Mouse (Mus musculus) C2C12 (cell line): ENCODE data around the gene Tcaf1. TPM values are rescaled to one million over a fixed set of nuclear protein-coding genes. Genes with fewer than 3 reads are reported as not detected.

Experiments
- H3K27me3 ChIP-seq: one replicate; pipeline ENCODE4 v1.6.1; 2011; ENCODE audit not compliant: control insufficient read depth, insufficient read depth, insufficient read length
- H3K36me3 ChIP-seq: one replicate; pipeline ENCODE4 v1.6.1; 2011; ENCODE audit not compliant: control insufficient read depth, insufficient read depth
- H3K4me3 ChIP-seq: one replicate; pipeline ENCODE4 v1.5.1; 2011; ENCODE audit warnings: mild to moderate bottlenecking, control low read depth; ENCODE audit not compliant: poor library complexity, insufficient read depth, severe bottlenecking
- H3K79me2 ChIP-seq: one replicate; pipeline ENCODE4 v1.6.1; 2011; ENCODE audit not compliant: control insufficient read depth, insufficient read depth
- H3K79me3 ChIP-seq: one replicate; pipeline ENCODE4 v1.6.1; 2011; ENCODE audit warnings: low read depth, control low read depth
- H3ac ChIP-seq: one replicate; pipeline ENCODE3; 2011; ENCODE audit warnings: low read depth; ENCODE audit not compliant: control insufficient read depth, insufficient read length
- CEBPB ChIP-seq: IDR thresholded peaks from one replicate; pipeline ENCODE4 v1.6.1; 2011; ENCODE audit warnings: low read depth, mild to moderate bottlenecking, control low read depth, moderate library complexity
- CTCF ChIP-seq: IDR thresholded peaks from one replicate; pipeline ENCODE4 v1.5.1; 2011; ENCODE audit not compliant: control insufficient read depth, insufficient read depth, insufficient read length
- FOSL1 ChIP-seq: IDR thresholded peaks from one replicate; pipeline ENCODE4 v1.8.0; 2011; ENCODE audit warnings: mild to moderate bottlenecking, low read length; ENCODE audit not compliant: poor library complexity, insufficient read depth, severe bottlenecking
- MAX ChIP-seq: IDR thresholded peaks from one replicate; pipeline ENCODE4 v1.6.1; 2011; ENCODE audit warnings: mild to moderate bottlenecking, control low read depth
- MYOD1 ChIP-seq: IDR thresholded peaks from one replicate; pipeline ENCODE4 v1.6.1; 2011; ENCODE audit warnings: low read depth; ENCODE audit not compliant: control insufficient read depth, insufficient read length
- MYOG ChIP-seq: IDR thresholded peaks from one replicate; pipeline ENCODE4 v1.6.1; 2011; ENCODE audit not compliant: control insufficient read depth, insufficient read length; ENCODE audit errors: extremely low read depth
- USF1 ChIP-seq: IDR thresholded peaks from one replicate; pipeline ENCODE4 v1.6.1; 2011; ENCODE audit warnings: low read depth, mild to moderate bottlenecking, control low read depth, moderate library complexity
- long read RNA-seq, 2 experiments: library from polyadenylated mRNA; unstranded; transcript quantifications; one replicate each; pipeline ENCODE4 v2.0.0; 2019 to 2020
- polyA plus RNA-seq: library from polyadenylated mRNA; unstranded; fragments of >200 nt; fragmentation: generic; extraction: Trizol; gene quantifications from one replicate; pipeline ENCODE4 v1.2.1, GENCODE M21; 2012; ENCODE audit warnings: missing spikeins

The Tcaf1 gene
- polyA plus RNA-seq = 19.3 TPM
- long read RNA-seq, experiment 1, transcript Tcaf1-203 (9 exons, 3,342 nt) = major isoform, 9 of 26 reads
- long read RNA-seq, experiment 1, partial matches to known transcripts = 8 of 26 reads
- long read RNA-seq, experiment 1, other reads (novel, unspliced or antisense) = 6 of 26 reads
- long read RNA-seq, experiment 2, full-length matches to known transcripts = 172 of 341 reads
- long read RNA-seq, experiment 2, partial matches to known transcripts = 15 of 341 reads
- long read RNA-seq, experiment 2, other reads (novel, unspliced or antisense) = 154 of 341 reads

DNA sequence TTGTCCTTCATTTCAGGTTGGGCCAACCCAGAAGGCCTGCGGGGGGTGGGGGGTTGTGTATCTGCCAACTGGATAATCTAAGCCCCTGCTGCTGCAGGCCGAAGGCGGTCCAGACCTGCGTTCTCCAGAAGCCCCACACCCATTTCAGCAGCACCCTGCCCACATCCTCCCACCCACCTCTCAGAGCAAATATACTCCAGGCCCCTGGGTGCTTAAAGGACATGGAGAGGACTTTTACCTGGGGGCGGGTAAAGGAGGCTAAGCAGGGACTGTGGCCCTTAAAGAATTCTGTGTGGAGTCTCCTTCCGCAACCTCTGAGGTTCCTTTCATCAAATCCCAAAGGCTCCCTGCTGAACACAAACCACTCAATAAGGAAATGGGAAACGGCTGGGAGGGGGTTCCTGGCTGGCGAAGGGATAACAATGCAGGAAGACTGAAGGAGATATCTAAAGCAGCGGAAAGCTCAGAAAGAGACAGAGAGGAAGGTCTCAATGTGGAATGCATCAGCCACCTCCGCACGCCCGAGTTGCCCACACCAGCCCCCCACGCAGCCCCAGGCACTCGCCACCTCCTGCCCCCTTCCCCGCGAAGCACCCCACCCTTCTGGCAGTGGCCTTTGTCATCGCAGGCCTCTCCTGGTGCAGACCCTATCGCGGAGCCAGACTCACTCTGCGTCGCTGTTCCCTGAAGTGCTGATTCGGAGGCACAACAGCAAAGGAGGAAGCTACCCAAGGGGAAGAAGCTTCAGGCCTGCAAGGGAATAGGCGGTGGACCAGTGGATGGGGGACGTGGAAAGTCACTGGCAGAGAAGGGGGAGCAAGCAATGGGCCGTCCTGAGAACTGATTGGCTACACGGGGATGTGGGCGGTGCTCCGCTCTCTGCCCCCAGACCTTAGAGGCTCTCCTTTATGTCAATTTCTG is at the start of gene Tcaf1:
TSS of gene Tcaf1 (minus strand) at position 798 of the 921 bp plus-strand sequence.
- H3K36me3 ChIP-seq = no peaks in the 10 kb centered on the region
- TF ChIP-seq MYOG = no peak
- no peak for TF ChIP-seq MYOD1
- no peak for TF ChIP-seq FOSL1
- no peak for TF ChIP-seq USF1
- TF ChIP-seq CTCF = no peak
- TF ChIP-seq MAX = no peak
- TF ChIP-seq CEBPB = no peak
- H3K79me3 ChIP-seq = no peaks in the 10 kb centered on the region
- peak within 1 kb of the TSS; percentile 40 for H3ac ChIP-seq
- no peaks in the 10 kb centered on the region for H3K27me3 ChIP-seq
- H3K4me3 ChIP-seq = no peak within 1 kb of the TSS
- H3K79me2 ChIP-seq = no peaks in the 10 kb centered on the region

DNA sequence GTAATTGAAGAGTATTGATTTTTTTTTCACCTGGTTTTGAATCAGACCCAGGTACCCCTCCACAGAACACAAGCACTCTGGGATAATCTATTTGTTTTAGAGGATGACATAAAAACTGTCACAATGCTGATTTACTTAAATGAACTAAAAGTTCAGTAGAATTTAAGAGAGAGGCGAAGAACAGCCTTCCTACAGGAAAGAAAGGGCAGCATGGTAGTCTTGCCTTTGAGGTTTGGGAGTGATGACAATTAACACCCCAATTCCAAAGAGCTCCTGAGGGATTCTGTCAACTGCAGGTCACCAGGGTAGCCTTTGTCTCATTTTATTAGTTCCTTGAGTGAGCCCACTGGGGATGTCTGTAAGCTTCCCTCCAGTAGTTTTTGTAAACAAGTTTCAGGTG is 46.2 kb upstream of the Tcaf1 start, which contains the start of gene Olfr38:
TSS of gene Olfr38 (plus strand) at position 301 of the 400 bp plus-strand sequence.
- no peaks in the 10 kb centered on the region for H3K36me3 ChIP-seq
- H3K27me3 ChIP-seq = peaks cover 3% of the 10 kb centered on the region
- no peak within 1 kb of the TSS for H3ac ChIP-seq
- H3K79me2 ChIP-seq = no peaks in the 10 kb centered on the region
- no peak within 1 kb of the TSS for H3K4me3 ChIP-seq
- no peaks in the 10 kb centered on the region for H3K79me3 ChIP-seq
- TF ChIP-seq MAX = no peak
- TF ChIP-seq MYOG = no peak
- TF ChIP-seq CTCF = no peak
- TF ChIP-seq MYOD1 = no peak
- TF ChIP-seq CEBPB = no peak
- no peak for TF ChIP-seq FOSL1
- no peak for TF ChIP-seq USF1

DNA sequence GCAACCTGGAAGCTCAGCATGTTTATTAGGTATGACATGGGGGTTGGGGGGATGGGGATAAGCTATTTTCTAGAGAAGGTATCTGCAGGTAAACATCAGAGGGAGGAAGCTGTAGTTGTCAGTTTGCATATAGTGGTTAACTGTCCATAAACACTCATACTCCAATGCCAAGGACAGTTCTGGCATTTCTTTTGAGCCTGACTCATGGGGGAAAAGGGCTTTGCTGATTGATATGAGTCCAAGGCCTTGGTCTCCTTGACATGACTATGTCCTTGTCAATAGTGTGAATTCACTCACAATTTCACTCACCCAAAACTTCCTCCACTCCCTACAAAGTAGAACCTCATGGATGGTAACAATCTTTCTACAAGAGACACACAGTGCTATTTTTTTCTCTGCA is 38.0 kb upstream of the Tcaf1 start:
- no peak overlapping the region for H3ac ChIP-seq
- H3K4me3 ChIP-seq = no peak overlapping the region
- no peaks in the 10 kb centered on the region for H3K79me3 ChIP-seq
- H3K27me3 ChIP-seq = no peaks in the 10 kb centered on the region
- no peaks in the 10 kb centered on the region for H3K36me3 ChIP-seq
- H3K79me2 ChIP-seq = no peaks in the 10 kb centered on the region
- TF ChIP-seq CEBPB (no peak), USF1 (no peak), MYOD1 (no peak), FOSL1 (no peak), MYOG (no peak), MAX (no peak), CTCF (no peak)

DNA sequence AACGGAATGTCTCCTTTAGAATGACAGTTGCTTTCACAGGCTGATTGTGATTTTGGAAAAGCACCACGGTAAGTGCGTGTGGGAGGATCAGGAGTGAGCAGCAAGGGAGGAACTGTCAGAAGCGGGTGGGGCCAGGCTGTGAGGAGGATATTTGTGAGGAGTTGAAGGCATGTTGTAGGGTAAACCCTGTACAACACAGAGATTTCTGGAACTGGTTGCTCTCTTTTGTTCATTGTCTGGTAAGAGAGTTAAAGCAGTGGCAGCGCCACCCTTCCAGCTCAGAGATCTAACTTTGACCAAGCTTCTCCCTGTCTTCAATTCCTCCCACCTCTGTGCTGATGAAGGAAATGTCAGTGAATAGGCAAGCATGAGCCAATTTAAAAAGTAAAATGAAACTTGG is 32.4 kb upstream of the Tcaf1 start:
- Histone ChIP-seq H3K79me3 (no peaks in the 10 kb centered on the region), H3K36me3 (no peaks in the 10 kb centered on the region), H3K27me3 (no peaks in the 10 kb centered on the region), H3ac (no peak overlapping the region), H3K4me3 (no peak overlapping the region), H3K79me2 (no peaks in the 10 kb centered on the region)
- no peak for TF ChIP-seq FOSL1
- TF ChIP-seq USF1 = no peak
- TF ChIP-seq MYOG = no peak
- no peak for TF ChIP-seq MYOD1
- TF ChIP-seq CEBPB = no peak
- TF ChIP-seq MAX = no peak
- no peak for TF ChIP-seq CTCF

DNA sequence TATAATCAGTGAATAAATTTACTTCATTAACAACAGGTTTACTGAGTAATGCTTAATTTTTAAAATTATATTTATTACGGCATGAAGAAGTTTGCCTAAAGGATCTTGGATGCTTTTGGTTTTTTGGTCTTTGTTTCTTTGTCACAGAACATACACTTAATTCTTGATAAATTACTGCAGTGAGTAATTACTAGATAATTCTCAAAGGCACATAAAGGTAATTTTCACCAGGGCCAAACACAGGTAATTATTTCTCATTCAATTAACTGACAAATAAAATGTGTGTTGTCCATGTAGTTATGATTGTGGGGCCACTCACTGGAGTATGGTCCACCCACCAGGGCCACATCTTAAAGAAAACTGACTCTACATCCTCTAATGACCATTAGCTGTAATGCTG is 29.2 kb upstream of the Tcaf1 start, which contains the start of gene Olfr453:
TSS of gene Olfr453 (plus strand) at position 301 of the 400 bp plus-strand sequence.
- Histone ChIP-seq H3K4me3 (no peak within 1 kb of the TSS), H3K36me3 (no peaks in the 10 kb centered on the region), H3K79me3 (no peaks in the 10 kb centered on the region), H3K27me3 (no peaks in the 10 kb centered on the region), H3K79me2 (no peaks in the 10 kb centered on the region), H3ac (no peak within 1 kb of the TSS)
- TF ChIP-seq CTCF (no peak), MYOD1 (no peak), USF1 (no peak), CEBPB (no peak), MYOG (no peak), FOSL1 (no peak), MAX (no peak)
